Mouse (Mus musculus) small intestine, adult 2 months (tissue): ENCODE measurements around the gene Treml2. TPM values are rescaled to one million over a fixed set of nuclear protein-coding genes. Genes with fewer than 3 reads are reported as not detected.

Source experiments
- H3K27ac ChIP-seq: fragments of 200-500 bp; 2 replicates; pipeline ENCODE4 v1.5.1; 2012; ENCODE audit warnings: low read depth, low read length, control low read depth, inconsistent platforms; ENCODE audit not compliant: insufficient read depth
- H3K27me3 ChIP-seq: fragments of 200-500 bp; 2 replicates; pipeline ENCODE4 v1.6.1; 2012; ENCODE audit warnings: mild to moderate bottlenecking, moderate library complexity, low read length, inconsistent platforms; ENCODE audit not compliant: control insufficient read depth, insufficient read depth
- H3K36me3 ChIP-seq: fragments of 200-500 bp; 2 replicates; pipeline ENCODE4 v1.6.1; 2012; ENCODE audit warnings: mild to moderate bottlenecking, low read length, control low read depth, inconsistent platforms; ENCODE audit not compliant: control insufficient read depth, insufficient read depth
- H3K4me1 ChIP-seq: fragments of 200-500 bp; 2 replicates; pipeline ENCODE4 v1.6.1; 2012; ENCODE audit warnings: low read length, inconsistent platforms, mixed read lengths; ENCODE audit not compliant: control insufficient read depth, insufficient read depth, insufficient read length
- H3K4me3 ChIP-seq: fragments of 200-500 bp; 2 replicates; pipeline ENCODE4 v1.5.1; 2012; ENCODE audit warnings: low read depth, mild to moderate bottlenecking, control low read depth, inconsistent platforms, low read length, moderate library complexity
- CTCF ChIP-seq: fragments of 200-500 bp; IDR thresholded peaks from 2 replicates; pipeline ENCODE4 v1.5.1; 2012; ENCODE audit warnings: low read depth, mild to moderate bottlenecking, control low read depth, inconsistent platforms, low read length, moderate library complexity, mixed read lengths; ENCODE audit not compliant: insufficient replicate concordance, insufficient read length; ENCODE audit errors: extremely low read depth
- POLR2A ChIP-seq: fragments of 200-500 bp; IDR thresholded peaks from 2 replicates; pipeline ENCODE4 v1.6.1; 2012; ENCODE audit warnings: low read depth, mild to moderate bottlenecking, control low read depth, inconsistent platforms, low read length, moderate library complexity
- WGBS: fragments of 180-500 bp; shearing (Covaris S2); methylation state at CpG from one replicate; pipeline ENCODE4 v1.1.7; 2018; 5-methylcytosine and 5-hydroxymethylcytosine counted together
- polyA plus RNA-seq: library from polyadenylated mRNA; depleted of rRNA; stranded (reverse); fragments of >200 nt; gene quantifications from 2 replicates; pipeline ENCODE4 v1.2.3, GENCODE M21; 2012

The Treml2 gene
- polyA plus RNA-seq, 1 experiment = 2.4 TPM

DNA sequence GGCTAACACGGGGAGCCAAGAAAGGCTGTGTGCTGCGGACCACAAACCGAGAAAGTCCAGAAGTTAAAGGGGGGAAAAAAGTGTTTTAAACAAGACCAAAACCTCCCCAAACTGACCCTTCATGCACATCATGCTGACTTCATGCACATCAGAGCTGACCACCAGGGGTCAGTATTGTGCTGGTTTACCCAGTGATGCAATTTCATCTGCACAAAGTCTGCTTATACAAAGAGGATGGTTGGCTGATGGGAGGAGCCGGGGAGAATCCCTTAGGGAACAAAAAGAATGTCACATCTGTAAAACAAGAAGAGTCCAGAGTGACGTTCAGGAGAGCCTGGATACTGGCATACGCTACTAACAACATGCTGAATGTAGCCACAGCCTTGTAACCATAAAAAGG is 24.4 kb upstream of the Treml2 start:
- Histone ChIP-seq H3K36me3 (no peaks in the 10 kb centered on the region), H3K27ac (no peak overlapping the region), H3K4me1 (peaks cover 9% of the 10 kb centered on the region; the same call in 1 of the 2 replicates), H3K4me3 (no peak overlapping the region), H3K27me3 (no peaks in the 10 kb centered on the region)
- TF ChIP-seq POLR2A = no peak
- peak; percentile 47; the same call in 1 of the 2 replicates for TF ChIP-seq CTCF
- WGBS = 37% methylated on average over 6 of the region's 6 CpGs

DNA sequence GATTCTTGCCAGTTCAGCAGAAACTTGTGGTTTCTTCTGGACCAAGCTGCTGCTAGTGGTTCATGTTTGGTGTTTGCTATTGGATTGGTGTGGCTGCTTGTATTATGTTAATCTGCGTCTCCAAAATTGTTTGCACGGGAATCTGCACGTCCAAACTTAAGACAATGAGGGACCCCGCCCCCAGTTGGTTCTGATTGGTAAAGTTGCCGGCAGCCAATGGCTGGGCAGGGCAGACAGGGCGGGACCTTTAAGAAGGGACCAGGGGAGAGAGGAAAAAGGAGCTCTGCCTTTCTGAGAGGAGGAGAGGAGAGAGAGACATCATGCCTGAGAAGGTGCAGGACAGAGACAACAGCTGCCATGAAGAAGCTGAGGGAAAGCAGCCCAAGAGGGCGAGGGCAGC is 23.6 kb upstream of the Treml2 start:
- H3K4me1 ChIP-seq = peaks cover 9% of the 10 kb centered on the region; the same call in 1 of the 2 replicates
- H3K27ac ChIP-seq = no peak overlapping the region
- 56% methylated on average over 7 of the region's 7 CpGs for WGBS
- no peaks in the 10 kb centered on the region for H3K27me3 ChIP-seq
- H3K4me3 ChIP-seq = no peak overlapping the region
- no peak for TF ChIP-seq CTCF
- TF ChIP-seq POLR2A = no peak
- H3K36me3 ChIP-seq = no peaks in the 10 kb centered on the region

DNA sequence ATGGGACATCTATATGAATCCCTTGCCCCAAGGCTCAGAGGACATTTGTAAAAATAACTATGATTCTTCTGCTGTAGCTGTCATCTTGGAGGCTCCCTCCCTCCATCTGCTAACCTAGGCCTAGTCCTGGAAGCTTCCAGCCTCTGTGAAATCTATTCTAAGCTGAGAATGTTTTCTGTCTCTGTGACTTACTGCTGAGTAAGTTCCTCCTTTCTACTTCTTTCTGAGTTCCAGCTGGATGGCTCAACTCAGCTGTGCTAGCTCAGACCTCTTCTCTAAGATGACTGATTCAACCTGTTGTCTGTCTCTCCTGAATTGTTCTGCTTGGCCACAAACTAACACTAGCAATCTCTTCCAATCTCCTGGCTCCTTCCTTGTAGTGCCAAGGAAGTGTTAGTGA is 20.9 kb upstream of the Treml2 start:
- TF ChIP-seq CTCF (no peak), POLR2A (no peak)
- Histone ChIP-seq H3K36me3 (no peaks in the 10 kb centered on the region), H3K4me1 (no peaks in the 10 kb centered on the region), H3K27me3 (no peaks in the 10 kb centered on the region), H3K27ac (no peak overlapping the region), H3K4me3 (no peak overlapping the region)

DNA sequence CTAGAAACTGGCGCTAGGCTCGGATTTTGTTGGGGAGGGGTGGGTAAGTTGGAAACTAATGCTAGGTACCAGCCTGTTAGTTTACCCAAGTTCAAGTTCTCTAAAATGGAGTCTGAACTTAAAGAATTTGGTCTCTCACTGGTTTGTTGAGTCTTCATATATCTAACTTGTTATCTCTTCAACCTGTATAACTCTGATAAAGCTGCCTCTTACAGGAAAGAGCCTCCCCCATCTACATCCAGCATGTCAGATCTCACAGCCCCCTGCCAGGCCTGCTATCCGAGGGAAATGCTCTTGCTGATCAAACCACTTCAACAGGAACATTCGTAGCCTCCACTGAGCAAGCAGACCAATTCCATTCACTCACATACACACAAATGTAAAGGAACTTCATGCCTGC is 20.3 kb upstream of the Treml2 start:
- WGBS = 85% methylated on average over 4 of the region's 4 CpGs
- no peaks in the 10 kb centered on the region for H3K4me1 ChIP-seq
- H3K27me3 ChIP-seq = no peaks in the 10 kb centered on the region
- H3K27ac ChIP-seq = no peak overlapping the region
- H3K4me3 ChIP-seq = no peak overlapping the region
- no peak for TF ChIP-seq CTCF
- TF ChIP-seq POLR2A = no peak
- H3K36me3 ChIP-seq = no peaks in the 10 kb centered on the region

DNA sequence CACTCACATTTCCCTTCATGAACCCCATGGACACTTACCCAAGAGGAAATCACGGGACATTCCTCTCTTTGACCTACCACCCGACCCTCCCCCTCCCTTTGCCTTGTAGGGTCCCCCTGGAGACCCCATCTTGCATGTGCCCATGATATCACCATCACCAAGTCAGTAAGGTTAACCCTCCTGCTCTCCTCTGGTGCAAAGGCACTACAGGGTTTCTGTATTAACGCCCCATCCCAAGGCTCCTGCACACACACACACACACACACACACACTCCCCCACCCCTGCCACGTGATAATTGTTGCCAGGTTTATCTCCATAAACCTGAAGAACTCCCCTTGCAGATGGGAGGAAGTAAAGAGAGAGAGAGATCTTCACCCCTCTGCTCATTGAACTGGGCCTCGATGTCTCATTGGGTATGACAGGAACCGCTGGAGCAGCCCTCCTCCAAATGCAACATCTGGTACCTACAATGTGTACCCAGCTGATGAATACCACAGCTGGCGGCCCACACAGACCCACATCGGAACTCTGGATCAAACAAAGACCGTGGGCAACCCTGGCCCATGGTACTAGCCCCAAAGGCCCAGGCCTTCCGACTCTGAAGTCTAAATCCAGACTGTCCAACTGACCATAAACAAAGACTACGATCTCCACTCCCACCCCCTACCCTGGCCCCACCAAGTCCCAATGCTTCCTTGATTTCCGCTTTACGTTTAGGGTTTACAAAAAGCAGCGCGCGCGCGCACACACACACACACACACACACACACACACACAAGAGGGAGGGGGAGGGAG is 18.2 kb upstream of the Treml2 start:
- no peak overlapping the region for H3K4me3 ChIP-seq
- 43% methylated on average over 18 of the region's 18 CpGs for WGBS
- H3K27me3 ChIP-seq = no peaks in the 10 kb centered on the region
- TF ChIP-seq CTCF (no peak), POLR2A (no peak)
- no peaks in the 10 kb centered on the region for H3K4me1 ChIP-seq
- H3K27ac ChIP-seq = no peak overlapping the region
- H3K36me3 ChIP-seq = no peaks in the 10 kb centered on the region

DNA sequence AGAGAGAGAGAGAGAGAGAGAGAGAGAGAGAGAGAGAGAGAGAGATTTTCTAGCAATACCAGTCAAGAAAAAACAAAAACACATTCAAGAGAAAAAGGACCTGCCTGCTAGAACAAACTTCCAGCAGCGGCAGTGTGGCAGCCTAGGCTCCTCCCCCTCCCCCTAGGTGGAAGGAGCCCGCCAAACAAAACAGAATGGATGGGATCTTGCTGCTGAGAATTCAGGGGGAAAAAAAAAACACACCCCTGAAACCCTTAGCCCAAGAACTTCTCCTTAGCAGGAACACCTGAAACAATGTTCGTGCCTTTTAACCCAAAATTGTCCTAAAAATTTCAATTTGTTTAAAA is 17.6 kb upstream of the Treml2 start:
- no peak for TF ChIP-seq POLR2A
- TF ChIP-seq CTCF = no peak
- no peak overlapping the region for H3K27ac ChIP-seq
- 28% methylated on average over 3 of the region's 3 CpGs for WGBS

DNA sequence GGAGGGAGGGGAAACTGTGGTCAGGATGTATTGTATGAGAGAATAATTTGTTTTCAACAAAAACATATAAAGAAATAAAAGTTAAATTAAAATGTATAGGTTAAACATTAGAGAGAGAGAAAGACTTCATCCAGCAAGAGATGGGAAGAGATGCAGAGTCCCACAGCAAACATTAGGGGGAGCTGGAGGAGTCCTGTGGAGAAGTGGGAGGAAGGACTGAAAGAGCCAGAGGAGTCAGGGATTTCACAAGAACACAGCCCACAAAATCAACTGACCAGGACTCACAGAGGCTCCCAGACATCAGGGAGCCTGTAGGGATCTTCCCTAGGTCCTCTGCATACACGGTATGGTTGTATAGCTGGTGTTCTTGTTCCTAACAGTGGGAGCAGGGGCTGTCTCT is 12.5 kb upstream of the Treml2 start:
- 59% methylated on average over 1 of the region's 1 CpGs for WGBS
- Histone ChIP-seq H3K4me3 (no peak overlapping the region), H3K36me3 (no peaks in the 10 kb centered on the region), H3K27ac (no peak overlapping the region), H3K4me1 (no peaks in the 10 kb centered on the region), H3K27me3 (no peaks in the 10 kb centered on the region)
- no peak for TF ChIP-seq POLR2A

More for the DNA sequence above, 17.6 kb upstream of the Treml2 start:
- Histone ChIP-seq H3K36me3 (no peaks in the 10 kb centered on the region), H3K4me3 (no peak overlapping the region), H3K4me1 (no peaks in the 10 kb centered on the region), H3K27me3 (no peaks in the 10 kb centered on the region)
